27 mouse cellular contexts compared by ENCODE assay signal in the genomic region with DNA sequence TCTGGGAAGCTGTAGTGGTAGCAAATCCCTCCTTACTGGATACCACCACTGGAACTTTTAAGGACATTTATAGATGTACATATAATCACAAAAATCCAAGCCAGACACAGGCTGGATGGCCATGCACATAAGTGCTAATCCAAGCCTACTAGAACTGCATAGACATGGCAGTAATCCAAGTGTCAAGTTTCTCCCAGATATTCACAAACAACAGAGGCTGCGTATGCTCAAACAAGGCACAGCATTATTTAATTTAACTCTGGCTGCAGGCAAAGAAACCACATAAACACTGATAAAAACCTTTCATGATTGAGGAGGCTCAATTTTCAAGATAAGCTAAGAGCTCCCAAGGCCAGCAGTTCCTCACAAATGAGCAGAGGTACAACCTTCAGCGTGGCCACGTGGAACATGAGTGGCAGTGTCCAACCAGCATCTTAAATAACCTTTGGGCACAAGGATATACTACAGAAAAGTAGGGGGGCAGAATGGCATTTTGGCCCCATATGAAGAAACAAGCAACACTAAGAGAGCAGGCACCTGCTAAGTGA. TPM values are rescaled to one million over a fixed set of nuclear protein-coding genes. Genes with fewer than 3 reads are reported as not detected.
DNase-seq lines count a peak whose midpoint lies in the region; ATAC-seq and TF ChIP-seq lines count a peak whose summit lies in the region.
"Had no signal": no experiment of that assay in that cellular context is flagged by ENCODE, and none has a peak within 500 bp of the region (broad histone marks: within the 10 kb centered on the region; RNA-seq: fewer than 3 reads in every experiment).

No protein-coding gene starts in this region.

- no peak overlapping the region for H3K4me2 ChIP-seq in heart, embryonic 13.5 days
- H3K4me2 ChIP-seq in liver, embryonic 11.5 days: no peak overlapping the region; the same call in 1 of the 2 replicates
- H3K4me2 ChIP-seq in liver, postnatal 0 days (ENCODE audit: low read depth, low read length): no peak overlapping the region
- H3K4me2 ChIP-seq in stomach, postnatal 0 days (replicated peaks; ENCODE audit: low read depth): no peak overlapping the region
- H3K4me2 ChIP-seq in forebrain, embryonic 14.5 days (ENCODE audit: low read length): no peak overlapping the region
- H3K4me2 ChIP-seq: heart, embryonic 12.5 days; liver, embryonic 15.5 days; midbrain, embryonic 13.5 days had no signal

- H3K9ac ChIP-seq in heart, embryonic 13.5 days: peak overlapping the region; percentile 37; the same call in 1 of the 2 replicates
- 0 out of 2 replicates have a peak overlapping the region, but pooled peaks have one; percentile 26 for H3K9ac ChIP-seq in liver, embryonic 11.5 days (ENCODE audit: low read depth, low read length)
- no peak overlapping the region for H3K9ac ChIP-seq in liver, postnatal 0 days (replicated peaks)
- H3K9ac ChIP-seq in stomach, postnatal 0 days (ENCODE audit: low read length): no peak overlapping the region
- H3K9ac ChIP-seq in forebrain, embryonic 14.5 days (ENCODE audit: low read length): no peak overlapping the region
- H3K9ac ChIP-seq: heart, embryonic 12.5 days; liver, embryonic 15.5 days; midbrain, embryonic 13.5 days had no signal

- no peak for ATAC-seq in heart, embryonic 13.5 days (ENCODE audit: extremely low read depth, insufficient number of reproducible peaks, low FRiP score, low TSS enrichment)
- no peak for ATAC-seq in liver, embryonic 11.5 days (replicated peaks; ENCODE audit: low FRiP score)
- ATAC-seq in liver, postnatal 0 days: no peak
- no peak for ATAC-seq in stomach, postnatal 0 days (ENCODE audit: low FRiP score, low TSS enrichment)
- ATAC-seq in forebrain, embryonic 14.5 days: no peak
- ATAC-seq: activated CD4-positive, CD25-positive, alpha-beta regulatory T cell, adult 4 months; forebrain, embryonic 16.5 days; hindbrain, postnatal 0 days; midbrain, embryonic 13.5 days had no signal

- TF ChIP-seq CTCF in liver, postnatal 0 days (IDR thresholded peaks at IDR 0.05; ENCODE audit: low read depth): no peak
- TF ChIP-seq CTCF in stomach, postnatal 0 days (IDR thresholded peaks at IDR 0.05; ENCODE audit: low read depth): no peak

- 61% methylated on average over 3 of the region's 3 CpGs for WGBS in heart, embryonic 13.5 days
- 65% methylated on average over 3 of the region's 3 CpGs for WGBS in liver, embryonic 11.5 days
- 45% methylated on average over 3 of the region's 3 CpGs for WGBS in liver, postnatal 0 days (ENCODE audit: insufficient replicate concordance)
- WGBS in stomach, postnatal 0 days: 44% methylated on average over 3 of the region's 3 CpGs
- 87% methylated on average over 3 of the region's 3 CpGs for WGBS in forebrain, embryonic 14.5 days

- peaks cover 77% of the 10 kb centered on the region for H3K36me3 ChIP-seq in heart, embryonic 13.5 days
- peaks cover 48% of the 10 kb centered on the region for H3K36me3 ChIP-seq in liver, embryonic 11.5 days (ENCODE audit: control insufficient read depth, insufficient read depth, low read length)
- H3K36me3 ChIP-seq in liver, postnatal 0 days (replicated peaks; ENCODE audit: insufficient read depth, low read length): peaks cover 69% of the 10 kb centered on the region
- peaks cover 24% of the 10 kb centered on the region for H3K36me3 ChIP-seq in stomach, postnatal 0 days (ENCODE audit: control insufficient read depth, insufficient read depth, low read length)
- peaks cover 76% of the 10 kb centered on the region for H3K36me3 ChIP-seq in forebrain, embryonic 14.5 days (ENCODE audit: control insufficient read depth, insufficient read depth, low read length)

- no peak for TF ChIP-seq EP300 in liver, postnatal 0 days (IDR thresholded peaks at IDR 0.05; ENCODE audit: low read depth)
- no peak for TF ChIP-seq EP300 in stomach, postnatal 0 days (optimal IDR thresholded peaks at IDR 0.05)

- H3K4me3 ChIP-seq in heart, embryonic 13.5 days: no peak overlapping the region
- no peak overlapping the region for H3K4me3 ChIP-seq in liver, embryonic 11.5 days (ENCODE audit: low read depth, low read length)
- H3K4me3 ChIP-seq in liver, postnatal 0 days (ENCODE audit: low read depth, low read length): no peak overlapping the region
- no peak overlapping the region for H3K4me3 ChIP-seq in stomach, postnatal 0 days (ENCODE audit: low read depth, low read length)
- H3K4me3 ChIP-seq in forebrain, embryonic 14.5 days (ENCODE audit: low read depth, low read length): no peak overlapping the region
- H3K4me3 ChIP-seq: heart, embryonic 12.5 days; hindbrain, embryonic 10.5 days; liver, embryonic 15.5 days; midbrain, embryonic 13.5 days; myocyte had no signal

- peaks cover 51% of the 10 kb centered on the region for H3K4me1 ChIP-seq in heart, embryonic 13.5 days
- peaks cover 16% of the 10 kb centered on the region for H3K4me1 ChIP-seq in liver, embryonic 11.5 days (replicated peaks; ENCODE audit: control insufficient read depth, insufficient read depth, low read length)
- H3K4me1 ChIP-seq in liver, postnatal 0 days (ENCODE audit: insufficient read depth): peaks cover 17% of the 10 kb centered on the region
- H3K4me1 ChIP-seq in stomach, postnatal 0 days (replicated peaks; ENCODE audit: control insufficient read depth, insufficient read depth): peaks cover 5% of the 10 kb centered on the region; the same call in 1 of the 2 replicates
- peaks cover 8% of the 10 kb centered on the region for H3K4me1 ChIP-seq in forebrain, embryonic 14.5 days (ENCODE audit: control insufficient read depth, insufficient read depth, low read length)

- no peaks in the 10 kb centered on the region for H3K9me3 ChIP-seq in heart, embryonic 13.5 days
- H3K9me3 ChIP-seq in liver, embryonic 11.5 days (ENCODE audit: control insufficient read depth, low read length): no peaks in the 10 kb centered on the region
- H3K9me3 ChIP-seq in liver, postnatal 0 days (ENCODE audit: low read length): no peaks in the 10 kb centered on the region
- no peaks in the 10 kb centered on the region for H3K9me3 ChIP-seq in stomach, postnatal 0 days (ENCODE audit: control insufficient read depth, low read length)
- H3K9me3 ChIP-seq in forebrain, embryonic 14.5 days (replicated peaks; ENCODE audit: control insufficient read depth, low read length): no peaks in the 10 kb centered on the region
- H3K9me3 ChIP-seq: heart, embryonic 12.5 days; hindbrain, embryonic 10.5 days; liver, embryonic 15.5 days; midbrain, embryonic 13.5 days had no signal

- H3K27ac ChIP-seq in heart, embryonic 13.5 days (replicated peaks): peak overlapping the region; percentile 15; the same call in 1 of the 2 replicates
- H3K27ac ChIP-seq in liver, embryonic 11.5 days (ENCODE audit: low read depth, low read length): no peak overlapping the region
- H3K27ac ChIP-seq in liver, postnatal 0 days (ENCODE audit: low read depth): no peak overlapping the region
- H3K27ac ChIP-seq in stomach, postnatal 0 days (replicated peaks): no peak overlapping the region
- no peak overlapping the region for H3K27ac ChIP-seq in forebrain, embryonic 14.5 days (ENCODE audit: low read depth, low read length)
- H3K27ac ChIP-seq: hindbrain, embryonic 10.5 days; hindbrain, postnatal 0 days; liver, embryonic 15.5 days; macrophage; midbrain, embryonic 13.5 days had no signal

- H3K27me3 ChIP-seq in heart, embryonic 13.5 days (replicated peaks): no peaks in the 10 kb centered on the region
- no peaks in the 10 kb centered on the region for H3K27me3 ChIP-seq in liver, embryonic 11.5 days (replicated peaks; ENCODE audit: control insufficient read depth, insufficient read depth, low read length)
- H3K27me3 ChIP-seq in liver, postnatal 0 days (ENCODE audit: insufficient read depth, low read length): no peaks in the 10 kb centered on the region
- H3K27me3 ChIP-seq in stomach, postnatal 0 days (ENCODE audit: control insufficient read depth, insufficient read depth, low read length): no peaks in the 10 kb centered on the region
- H3K27me3 ChIP-seq in forebrain, embryonic 14.5 days (replicated peaks; ENCODE audit: control insufficient read depth, insufficient read depth, low read length): no peaks in the 10 kb centered on the region
- H3K27me3 ChIP-seq: heart, embryonic 12.5 days; liver, embryonic 15.5 days; midbrain, embryonic 13.5 days had no signal

- no peak for DNase-seq in heart, postnatal 4 days
- DNase-seq in liver, embryonic 11.5 days (ENCODE audit: low spot score): no peak
- no peak for DNase-seq in liver, postnatal 0 days
- peak; percentile 26 for DNase-seq in ovary, adult 18-20 months (ENCODE audit: low spot score)
- no peak for DNase-seq in ovary, postnatal 14 days (ENCODE audit: low spot score)
- DNase-seq in stomach, postnatal 0 days (ENCODE audit: low spot score): peak; percentile 33
- DNase-seq in forebrain, embryonic 14.5 days (ENCODE audit: low spot score): no peak
- DNase-seq: cerebellum, adult 8-10 months; kidney, adult 18-20 months; kidney, postnatal 10 days; right cerebral cortex, postnatal 25 days had no signal

RNA-seq across cellular contexts. Expression of a gene that starts 4.8 kb away (rescaled TPM):
- 31.8 and 34.0 TPM in 2 replicates for polyA plus RNA-seq in heart, embryonic 13.5 days (2015; fragmentation: Nextera tagmentation; extraction: Ambion mirVana)
- 10 to 100 TPM; 47.0 to 47.8 TPM for total RNA-seq in heart, postnatal 4 days (2021)
- 59.2 and 64.8 TPM in 2 replicates for polyA plus RNA-seq in liver, embryonic 11.5 days (2014; fragmentation: Nextera tagmentation; extraction: Ambion mirVana)
- 17.3 and 17.8 TPM in 2 replicates for polyA plus RNA-seq in liver, postnatal 0 days (2015; fragmentation: Nextera tagmentation; extraction: Ambion mirVana)
- polyA plus RNA-seq in stomach, postnatal 0 days (2015; fragmentation: Nextera tagmentation; extraction: Ambion mirVana): 26.2 and 27.6 TPM in 2 replicates
- polyA plus RNA-seq in forebrain, embryonic 14.5 days (2014; fragmentation: Nextera tagmentation; extraction: Ambion mirVana): 24.5 and 36.8 TPM in 2 replicates

RNA-seq across cellular contexts. Expression of a gene that starts 12.9 kb away (rescaled TPM):
- polyA plus RNA-seq in heart, embryonic 13.5 days (2015; fragmentation: Nextera tagmentation; extraction: Ambion mirVana): 0.44 and 0.47 TPM in 2 replicates
- not detected for total RNA-seq in heart, postnatal 4 days (2021)
- polyA plus RNA-seq in liver, embryonic 11.5 days (2014; fragmentation: Nextera tagmentation; extraction: Ambion mirVana): not detected in 2 replicates
- not detected in 2 replicates for polyA plus RNA-seq in liver, postnatal 0 days (2015; fragmentation: Nextera tagmentation; extraction: Ambion mirVana)
- 0.06 and 0.11 TPM in 2 replicates for polyA plus RNA-seq in stomach, postnatal 0 days (2015; fragmentation: Nextera tagmentation; extraction: Ambion mirVana)
- not detected in 2 replicates for polyA plus RNA-seq in forebrain, embryonic 14.5 days (2014; fragmentation: Nextera tagmentation; extraction: Ambion mirVana)
- total RNA-seq: common myeloid progenitor, adult 5-6 weeks; gastrocnemius, postnatal 4 days; hindbrain, postnatal 0 days; left cerebral cortex, postnatal 36 days had no signal
- polyA plus RNA-seq: activated CD4-positive, CD25-positive, alpha-beta regulatory T cell, adult 4 months; forebrain, embryonic 16.5 days; liver, embryonic 15.5 days; macrophage; myocyte; spleen, adult 2 months; stomach, embryonic 14.5 days; urinary bladder, adult 2 months had no signal

RNA-seq across cellular contexts. Expression of a gene that starts 38.5 kb away (rescaled TPM):
- polyA plus RNA-seq in heart, embryonic 13.5 days (2015; fragmentation: Nextera tagmentation; extraction: Ambion mirVana): 47.3 and 49.3 TPM in 2 replicates
- total RNA-seq in heart, postnatal 4 days (2021): 10 to 100 TPM; 12.5 to 13.4 TPM
- polyA plus RNA-seq in liver, embryonic 11.5 days (2014; fragmentation: Nextera tagmentation; extraction: Ambion mirVana): 5.3 and 6.8 TPM in 2 replicates
- polyA plus RNA-seq in liver, postnatal 0 days (2015; fragmentation: Nextera tagmentation; extraction: Ambion mirVana): 1.6 and 3.4 TPM in 2 replicates
- 42.7 and 44.0 TPM in 2 replicates for polyA plus RNA-seq in stomach, postnatal 0 days (2015; fragmentation: Nextera tagmentation; extraction: Ambion mirVana)
- 57.3 and 60.7 TPM in 2 replicates for polyA plus RNA-seq in forebrain, embryonic 14.5 days (2014; fragmentation: Nextera tagmentation; extraction: Ambion mirVana)
- total RNA-seq: common myeloid progenitor, adult 5-6 weeks had no signal
- polyA plus RNA-seq: activated CD4-positive, CD25-positive, alpha-beta regulatory T cell, adult 4 months; macrophage; myocyte had no signal

RNA-seq across cellular contexts. Expression of a gene that starts 51.1 kb away (rescaled TPM):
- 80.0 and 82.9 TPM in 2 replicates for polyA plus RNA-seq in heart, embryonic 13.5 days (2015; fragmentation: Nextera tagmentation; extraction: Ambion mirVana)
- total RNA-seq in heart, postnatal 4 days (2021): 10 to 100 TPM; 64.5 to 64.8 TPM
- 57.6 and 62.4 TPM in 2 replicates for polyA plus RNA-seq in liver, embryonic 11.5 days (2014; fragmentation: Nextera tagmentation; extraction: Ambion mirVana)
- polyA plus RNA-seq in liver, postnatal 0 days (2015; fragmentation: Nextera tagmentation; extraction: Ambion mirVana): 17.7 and 18.8 TPM in 2 replicates
- 45.1 and 45.2 TPM in 2 replicates for polyA plus RNA-seq in stomach, postnatal 0 days (2015; fragmentation: Nextera tagmentation; extraction: Ambion mirVana)
- polyA plus RNA-seq in forebrain, embryonic 14.5 days (2014; fragmentation: Nextera tagmentation; extraction: Ambion mirVana): 71.7 and 85.4 TPM in 2 replicates

Comparison
In these comparisons a context has a peak if more than half of its experiments do, and no peak if none do; other contexts are left out.
1. H3K9ac ChIP-seq: peak in heart, embryonic 13.5 days (single experiment) and liver, embryonic 11.5 days (single experiment); none in liver, postnatal 0 days (single experiment), stomach, postnatal 0 days (single experiment) and forebrain, embryonic 14.5 days (single experiment).
2. DNase-seq: peak in ovary, adult 18-20 months (single experiment) and stomach, postnatal 0 days (single experiment); none in heart, postnatal 4 days (single experiment), liver, embryonic 11.5 days (single experiment), liver, postnatal 0 days (single experiment), ovary, postnatal 14 days (single experiment) and forebrain, embryonic 14.5 days (single experiment).